Mouse (Mus musculus): ENCODE data around the gene Ndufb3. TPM values are rescaled to one million over a fixed set of nuclear protein-coding genes. Genes with fewer than 3 reads are reported as not detected.
"Not testable (repeated sequence)": the region's sequence is repeated elsewhere in the genome, so short reads cannot be mapped to it uniquely, and the experiment has no call there.

Gene Ndufb3
- polyA plus RNA-seq (2015; fragmentation: Nextera tagmentation; extraction: Ambion mirVana) = 163 and 167 TPM in 2 replicates

- H3K4me1 ChIP-seq = peaks cover 19% of the 10 kb centered on the region
- peak within 1 kb of the TSS; percentile 85 for H3K4me2 ChIP-seq (replicated peaks)
- no peaks in the 10 kb centered on the region for H3K9me3 ChIP-seq
- H3K27me3 ChIP-seq = no peaks in the 10 kb centered on the region
- WGBS = under 1% methylated on average over 40 of the region's 41 CpGs
- 0 out of 2 replicates have a peak within 1 kb of the TSS, but pooled peaks have one; percentile 67 for H3K27ac ChIP-seq
- H3K4me3 ChIP-seq = peak within 1 kb of the TSS; percentile 78
- peak within 1 kb of the TSS; percentile 89 for H3K9ac ChIP-seq
- peak; percentile 99 for ATAC-seq (ENCODE audit: low FRiP score, low read depth)
- 0 out of 2 replicates have a peak, but pooled peaks cover 5% of the 10 kb centered on the region for H3K36me3 ChIP-seq
These were observed at the start of gene Ndufb3, which contains the start of gene Fam126b for GRCm38 (mm10) chr1:58586171-58586997. Gene Ndufb3 (plus strand): TSS chr1:58586384. Gene Fam126b (minus strand): TSS chr1:58586323.

DNA sequence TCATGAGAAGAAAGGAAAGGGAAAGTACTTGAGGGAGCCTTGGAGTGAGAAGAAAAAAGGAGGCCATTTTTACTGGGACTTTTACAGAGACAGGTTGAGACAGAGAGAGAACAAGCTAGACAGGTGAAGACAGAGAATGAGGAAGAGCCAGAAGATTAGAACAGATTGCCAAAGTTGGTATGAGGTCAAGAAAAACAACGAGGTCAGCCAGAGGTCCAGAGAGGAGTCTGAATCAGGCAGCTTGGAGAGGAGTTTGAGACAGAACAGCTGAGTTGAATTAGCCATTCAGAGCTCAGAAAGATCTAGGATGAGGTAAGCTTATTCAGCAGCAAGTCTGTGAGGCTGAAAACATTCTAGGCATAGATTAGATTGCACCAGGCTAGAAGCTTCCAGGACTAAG is 44.8 kb upstream of the Ndufb3 start:
- Histone ChIP-seq H3K27ac (no peak overlapping the region), H3K36me3 (peaks cover 60% of the 10 kb centered on the region), H3K4me1 (no peaks in the 10 kb centered on the region), H3K4me2 (replicated peaks) (no peak overlapping the region), H3K4me3 (no peak overlapping the region), H3K9me3 (no peaks in the 10 kb centered on the region), H3K9ac (no peak overlapping the region), H3K27me3 (no peaks in the 10 kb centered on the region)
- no peak for ATAC-seq (ENCODE audit: low FRiP score, low read depth)
- 82% methylated on average over 1 of the region's 1 CpGs for WGBS

DNA sequence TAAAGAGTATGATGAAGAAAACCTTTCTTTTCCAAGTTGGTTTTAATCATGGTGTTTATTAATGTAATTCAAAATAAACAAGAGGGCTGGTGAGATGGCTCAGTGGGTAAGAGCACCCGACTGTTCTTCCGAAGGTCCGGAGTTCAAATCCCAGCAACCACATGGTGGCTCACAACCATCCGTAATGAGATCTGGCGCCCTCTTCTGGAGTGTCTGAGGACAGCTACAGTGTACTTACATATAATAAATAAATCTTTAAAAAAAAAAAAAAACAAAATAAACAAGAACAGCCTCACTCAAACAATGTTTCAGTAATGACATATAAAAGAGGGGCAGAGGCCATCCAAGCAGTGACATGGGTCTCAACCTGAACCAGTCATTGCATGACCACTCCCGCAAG is 25.8 kb upstream of the Ndufb3 start:
- 93% methylated on average over 6 of the region's 6 CpGs for WGBS

GRCm38 (mm10) chr1:58562455-58562854 is 23.7 kb upstream of the Ndufb3 start:
- no peak overlapping the region for H3K27ac ChIP-seq
- no peaks in the 10 kb centered on the region for H3K9me3 ChIP-seq
- no peak for ATAC-seq (ENCODE audit: low FRiP score, low read depth)
- no peak overlapping the region for H3K9ac ChIP-seq
- no peak overlapping the region for H3K4me2 ChIP-seq (replicated peaks)
- H3K4me3 ChIP-seq = no peak overlapping the region
- H3K27me3 ChIP-seq = no peaks in the 10 kb centered on the region
- no peaks in the 10 kb centered on the region for H3K4me1 ChIP-seq
- peaks cover 23% of the 10 kb centered on the region for H3K36me3 ChIP-seq
- WGBS = 89% methylated on average over 1 of the region's 1 CpGs

More for the DNA sequence above, 25.8 kb upstream of the Ndufb3 start:
- not testable (repeated sequence) for H3K9me3 ChIP-seq; H3K27ac ChIP-seq; H3K9ac ChIP-seq; H3K27me3 ChIP-seq; ATAC-seq (ENCODE audit: low FRiP score, low read depth); H3K4me1 ChIP-seq; H3K4me3 ChIP-seq; H3K4me2 ChIP-seq (replicated peaks)
- peaks cover 26% of the 10 kb centered on the region for H3K36me3 ChIP-seq

DNA sequence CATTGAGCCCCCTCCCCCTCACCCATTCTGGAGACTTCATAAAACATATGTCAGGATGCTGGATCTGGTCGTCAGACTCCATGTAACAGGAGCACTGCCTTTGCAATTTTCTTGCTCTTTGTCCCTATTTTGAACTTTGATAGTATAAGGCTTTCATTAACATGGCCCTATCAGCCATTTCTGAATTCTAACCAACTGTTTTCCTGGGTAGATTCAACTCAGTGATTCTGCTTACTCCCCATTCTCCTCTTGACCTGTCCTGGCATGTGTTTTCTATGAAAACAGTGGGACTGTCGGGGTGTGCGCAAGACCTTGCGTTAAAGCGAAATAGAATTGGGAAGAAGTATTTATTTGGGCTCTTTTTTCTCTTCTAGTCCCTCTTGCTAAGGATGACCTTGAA is 21.2 kb upstream of the Ndufb3 start:
- ATAC-seq (ENCODE audit: low FRiP score, low read depth) = no peak
- Histone ChIP-seq H3K9ac (no peak overlapping the region), H3K27ac (no peak overlapping the region), H3K4me1 (no peaks in the 10 kb centered on the region), H3K9me3 (no peaks in the 10 kb centered on the region), H3K4me3 (no peak overlapping the region), H3K27me3 (no peaks in the 10 kb centered on the region), H3K36me3 (peaks cover 19% of the 10 kb centered on the region), H3K4me2 (replicated peaks) (no peak overlapping the region)
- 85% methylated on average over 5 of the region's 5 CpGs for WGBS

DNA sequence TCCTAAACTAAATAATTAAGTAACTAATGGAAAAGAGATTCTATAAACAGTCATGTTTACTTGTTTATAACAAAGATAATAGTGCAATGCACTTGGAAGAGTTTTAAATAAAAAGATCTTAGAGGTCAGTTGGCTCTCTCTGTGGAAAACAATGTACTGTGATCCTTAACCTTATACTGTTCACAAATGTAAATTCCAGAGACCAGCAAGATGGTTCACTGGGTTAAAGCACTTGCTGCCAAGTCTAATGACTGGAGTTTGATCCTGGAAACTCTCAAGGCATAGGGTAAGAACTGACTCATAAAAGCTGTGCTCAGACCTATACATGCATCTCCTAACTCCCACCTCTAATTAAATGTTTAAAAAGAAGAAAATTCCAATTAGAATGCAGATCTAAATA is 19.6 kb upstream of the Ndufb3 start:
- ATAC-seq (ENCODE audit: low FRiP score, low read depth) = no peak
- Histone ChIP-seq H3K36me3 (peaks cover 13% of the 10 kb centered on the region; the same call in 1 of the 2 replicates), H3K27me3 (no peaks in the 10 kb centered on the region)

GRCm38 (mm10) chr1:58568456-58569130 is 17.6 kb upstream of the Ndufb3 start:
- Histone ChIP-seq H3K4me1 (no peaks in the 10 kb centered on the region), H3K9me3 (no peaks in the 10 kb centered on the region), H3K9ac (no peak overlapping the region), H3K27me3 (no peaks in the 10 kb centered on the region), H3K4me3 (no peak overlapping the region), H3K36me3 (no peaks in the 10 kb centered on the region; the same call in 1 of the 2 replicates), H3K27ac (no peak overlapping the region), H3K4me2 (replicated peaks) (no peak overlapping the region)
- no peak for ATAC-seq (ENCODE audit: low FRiP score, low read depth)

More for the DNA sequence above, 19.6 kb upstream of the Ndufb3 start:
- no peak overlapping the region for H3K9ac ChIP-seq
- no peak overlapping the region for H3K4me3 ChIP-seq
- H3K4me1 ChIP-seq = no peaks in the 10 kb centered on the region
- no peak overlapping the region for H3K4me2 ChIP-seq (replicated peaks)
- H3K27ac ChIP-seq = no peak overlapping the region
- no peaks in the 10 kb centered on the region for H3K9me3 ChIP-seq

GRCm38 (mm10) chr1:58570437-58570836 is 15.7 kb upstream of the Ndufb3 start:
- Histone ChIP-seq H3K27ac (no peak overlapping the region), H3K9me3 (no peaks in the 10 kb centered on the region), H3K4me1 (no peaks in the 10 kb centered on the region), H3K27me3 (no peaks in the 10 kb centered on the region), H3K36me3 (no peaks in the 10 kb centered on the region), H3K9ac (no peak overlapping the region), H3K4me2 (replicated peaks) (no peak overlapping the region), H3K4me3 (no peak overlapping the region)
- no peak for ATAC-seq (ENCODE audit: low FRiP score, low read depth)
- WGBS = 48% methylated on average over 4 of the region's 4 CpGs

GRCm38 (mm10) chr1:58579179-58579578 is 7.0 kb upstream of the Ndufb3 start:
- Histone ChIP-seq H3K9me3 (no peaks in the 10 kb centered on the region), H3K27ac (no peak overlapping the region), H3K4me1 (peaks cover 7% of the 10 kb centered on the region; the same call in 1 of the 2 replicates), H3K36me3 (no peaks in the 10 kb centered on the region), H3K4me3 (no peak overlapping the region), H3K9ac (no peak overlapping the region), H3K27me3 (no peaks in the 10 kb centered on the region), H3K4me2 (replicated peaks) (no peak overlapping the region)
- no peak for ATAC-seq (ENCODE audit: low FRiP score, low read depth)
- WGBS = 92% methylated on average over 2 of the region's 2 CpGs

- Histone ChIP-seq H3K9ac (no peak overlapping the region), H3K27me3 (no peaks in the 10 kb centered on the region), H3K9me3 (no peaks in the 10 kb centered on the region), H3K27ac (no peak overlapping the region), H3K36me3 (no peaks in the 10 kb centered on the region), H3K4me2 (replicated peaks) (no peak overlapping the region), H3K4me3 (no peak overlapping the region), H3K4me1 (peaks cover 19% of the 10 kb centered on the region)
- WGBS = 57% methylated on average over 1 of the region's 1 CpGs
- ATAC-seq (ENCODE audit: low FRiP score, low read depth) = no peak
These were observed 3.6 kb upstream of the Ndufb3 start for GRCm38 (mm10) chr1:58582611-58583010.

DNA sequence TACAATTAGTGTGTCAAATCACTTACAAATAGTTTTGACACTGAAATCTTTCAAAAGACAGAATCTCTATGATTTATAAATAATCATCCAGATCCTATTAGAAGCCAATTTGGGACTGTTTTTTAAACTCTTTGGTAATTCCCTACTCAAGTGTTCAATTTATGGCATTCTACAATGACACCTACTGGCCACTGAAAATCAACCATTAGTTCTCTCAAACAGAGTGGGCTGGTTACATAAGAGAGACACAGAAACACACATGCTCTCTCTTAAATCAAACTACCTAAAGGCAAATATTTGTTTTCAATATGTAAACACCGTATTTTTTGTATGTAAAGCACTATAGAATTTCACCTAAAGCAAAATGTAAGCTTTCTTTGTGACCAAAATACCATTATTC is 1.9 kb upstream of the Ndufb3 start:
- Histone ChIP-seq H3K27me3 (no peaks in the 10 kb centered on the region), H3K4me2 (replicated peaks) (no peak overlapping the region), H3K36me3 (no peaks in the 10 kb centered on the region), H3K4me3 (no peak overlapping the region), H3K9ac (no peak overlapping the region), H3K4me1 (peaks cover 19% of the 10 kb centered on the region), H3K27ac (no peak overlapping the region), H3K9me3 (no peaks in the 10 kb centered on the region)
- 85% methylated on average over 1 of the region's 1 CpGs for WGBS
- ATAC-seq (ENCODE audit: low FRiP score, low read depth) = no peak

DNA sequence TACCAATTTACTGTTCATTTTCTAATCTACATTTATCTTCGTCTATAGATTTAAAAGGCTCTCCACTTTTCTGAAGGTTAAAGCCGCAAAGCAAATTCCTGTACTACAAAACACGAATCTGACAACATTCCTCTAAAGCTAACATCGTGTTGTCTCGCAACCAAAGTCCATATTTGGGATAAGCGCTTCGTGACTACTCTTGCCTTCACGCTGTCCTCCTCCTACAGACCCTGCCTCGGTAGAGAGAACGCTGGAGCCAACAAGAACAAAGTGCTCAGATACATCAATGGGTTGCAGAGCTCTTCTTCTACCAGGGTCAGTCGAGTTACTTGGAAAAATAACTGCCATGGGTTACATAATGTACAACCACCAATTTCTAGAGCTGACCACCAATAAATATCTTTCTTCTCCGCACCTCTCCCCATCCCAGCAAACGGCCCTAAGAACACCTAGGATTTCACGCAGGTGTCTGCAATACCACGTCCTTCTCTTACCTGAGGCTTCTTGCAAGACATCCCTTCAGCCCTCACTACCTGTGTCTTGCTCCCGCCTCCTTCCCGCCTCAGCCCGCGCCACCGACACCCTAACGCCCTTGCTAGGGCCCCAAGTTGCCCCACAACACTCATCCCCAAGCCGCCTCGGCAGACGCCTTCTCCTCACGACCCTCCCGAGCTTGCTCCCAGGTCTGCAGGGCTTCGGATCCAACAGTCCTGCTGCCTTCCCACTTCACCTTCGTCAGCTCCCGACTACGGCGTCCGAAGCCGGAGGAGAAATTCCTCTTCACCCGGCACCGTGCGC is 612 bp upstream of the Ndufb3 start:
- peaks cover 19% of the 10 kb centered on the region for H3K4me1 ChIP-seq
- H3K4me3 ChIP-seq = peak overlapping the region; percentile 78
- H3K9ac ChIP-seq = peak overlapping the region; percentile 89
- peak overlapping the region; percentile 85 for H3K4me2 ChIP-seq (replicated peaks)
- no peak overlapping the region for H3K27ac ChIP-seq
- H3K36me3 ChIP-seq = no peaks in the 10 kb centered on the region
- H3K27me3 ChIP-seq = no peaks in the 10 kb centered on the region
- peak; percentile 74 for ATAC-seq (ENCODE audit: low FRiP score, low read depth)
- 6% methylated on average over 35 of the region's 36 CpGs for WGBS
- no peaks in the 10 kb centered on the region for H3K9me3 ChIP-seq
